Mouse (Mus musculus): ENCODE results near the gene Sart1.

DNA sequence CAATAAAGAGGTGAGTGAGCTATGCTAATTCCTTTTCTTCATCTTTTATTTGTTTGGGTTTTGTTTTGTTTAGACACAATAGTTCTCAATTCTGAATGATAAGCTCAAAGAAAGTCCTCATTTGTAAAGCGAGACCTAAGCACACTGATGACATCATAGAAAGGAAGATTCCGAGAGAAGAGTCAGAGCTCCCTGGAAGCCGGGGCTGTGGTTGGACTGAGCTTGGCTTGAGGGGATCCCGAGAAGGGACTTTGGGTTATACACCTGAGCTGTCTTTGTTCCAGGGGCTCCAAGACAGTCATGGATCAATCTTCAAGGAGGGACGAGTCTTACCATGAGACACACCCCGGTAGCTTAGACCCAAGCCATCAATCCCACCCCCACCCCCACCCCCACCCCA is 53.1 kb downstream of the Sart1 start, which contains the start of gene Catsper1:
- no peak for TF ChIP-seq TAL1 (IDR thresholded peaks at IDR 0.05; ENCODE audit: low read length)
- no peak for TF ChIP-seq GATA1 (IDR thresholded peaks at IDR 0.05; ENCODE audit: low read length)
